Mouse (Mus musculus) large intestine, adult 2 months (tissue): Measurements from ENCODE around the gene Mapt. TPM values are rescaled to one million over a fixed set of nuclear protein-coding genes. Genes with fewer than 3 reads are reported as not detected.
"Not testable (repeated sequence)": the region's sequence is repeated elsewhere in the genome, so short reads cannot be mapped to it uniquely, and the experiment has no call there.

Experiments
- DNase-seq: peaks from one replicate; pipeline ENCODE4 v3.0.0-alpha.2; 2012; ENCODE audit warnings: low read depth, low spot score
- WGBS: fragments of 180-500 bp; shearing (Covaris S2); methylation state at CpG from one replicate; pipeline ENCODE4 v1.1.7; 2018; 5-methylcytosine and 5-hydroxymethylcytosine counted together
- polyA plus RNA-seq: library from polyadenylated mRNA; depleted of rRNA; stranded (reverse); fragments of >200 nt; gene quantifications from 2 replicates; pipeline ENCODE4 v1.2.3, GENCODE M21; 2012

Gene Mapt
- polyA plus RNA-seq, 1 experiment = 2.7 TPM

GRCm38 (mm10) chr11:104232141-104233061 lies 1.2 kb downstream of the Mapt start:
- no peak for DNase-seq
- 1% methylated on average over 72 of the region's 72 CpGs for WGBS

GRCm38 (mm10) chr11:104233101-104233500 lies 1.9 kb downstream of the Mapt start:
- 2% methylated on average over 10 of the region's 10 CpGs for WGBS
- no peak for DNase-seq

DNA sequence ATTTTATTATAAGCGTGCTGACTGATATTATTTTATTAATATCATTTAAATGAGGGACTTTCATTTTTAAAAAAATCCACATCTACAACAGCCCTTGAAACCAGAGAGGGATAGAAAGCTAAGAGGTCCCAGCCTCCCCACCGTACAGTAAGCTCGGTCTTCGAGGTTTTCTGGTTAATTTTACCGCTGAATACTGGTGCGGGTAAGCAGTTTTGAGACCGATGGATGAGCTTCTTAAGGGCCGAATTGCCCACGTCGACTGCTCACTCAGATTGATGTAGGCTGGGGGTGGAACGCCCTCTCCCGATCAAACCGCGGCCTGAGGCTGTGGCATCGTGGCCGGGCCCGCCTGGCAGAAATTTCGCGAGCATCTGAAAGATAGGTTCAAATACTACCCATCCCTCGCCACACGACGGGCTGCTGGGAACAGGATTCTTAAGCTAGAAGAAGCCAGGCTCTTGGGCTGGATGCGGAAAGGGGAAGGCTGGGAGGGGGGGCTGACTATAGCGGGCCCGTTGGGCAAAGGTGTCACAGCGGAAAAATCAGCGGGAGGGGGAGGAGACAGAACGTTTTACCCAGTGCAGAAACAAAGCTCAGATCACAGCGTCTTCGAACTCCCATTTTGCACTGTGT lies 2.5 kb downstream of the Mapt start:
- 7% methylated on average over 30 of the region's 30 CpGs for WGBS
- no peak for DNase-seq

GRCm38 (mm10) chr11:104234680-104235079 lies 3.5 kb downstream of the Mapt start:
- DNase-seq = no peak

GRCm38 (mm10) chr11:104235881-104236280 lies 4.7 kb downstream of the Mapt start:
- 83% methylated on average over 2 of the region's 2 CpGs for WGBS

More at GRCm38 (mm10) chr11:104234680-104235079, 3.5 kb downstream of the Mapt start:
- WGBS = 36% methylated on average over 6 of the region's 6 CpGs

DNA sequence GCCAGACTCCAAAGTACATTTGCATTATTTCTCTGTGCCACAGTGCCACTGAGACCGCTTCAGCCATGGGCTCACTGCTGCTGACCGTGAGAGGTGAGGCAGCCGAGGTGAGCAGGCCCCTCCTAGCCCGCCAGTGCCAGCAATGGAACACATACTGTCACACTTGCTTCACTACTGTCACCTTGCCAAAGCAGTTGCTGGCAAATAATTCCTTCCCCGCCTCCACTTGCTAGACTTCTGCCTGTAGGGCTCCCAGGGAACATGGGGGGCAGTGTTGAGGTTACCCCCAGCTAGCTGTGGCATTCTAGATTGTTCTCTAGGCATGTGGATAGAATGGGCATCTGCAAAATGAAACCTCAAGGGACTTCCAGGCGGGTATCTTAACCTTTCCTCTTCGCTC lies 6.0 kb downstream of the Mapt start:
- 54% methylated on average over 7 of the region's 7 CpGs for WGBS
- no peak for DNase-seq

More at GRCm38 (mm10) chr11:104235881-104236280, 4.7 kb downstream of the Mapt start:
- DNase-seq = no peak

- WGBS = 61% methylated on average over 13 of the region's 13 CpGs
- no peak for DNase-seq
Measured at GRCm38 (mm10) chr11:104237958-104238747, 7.0 kb downstream of the Mapt start.

GRCm38 (mm10) chr11:104245478-104245877 lies 14.3 kb downstream of the Mapt start:
- DNase-seq = not testable (repeated sequence)
- 53% methylated on average over 6 of the region's 6 CpGs for WGBS

- DNase-seq = peak; percentile 50
- WGBS = 6% methylated on average over 6 of the region's 6 CpGs
Measured at GRCm38 (mm10) chr11:104246171-104246694, 15.0 kb downstream of the Mapt start.

GRCm38 (mm10) chr11:104247141-104247717 lies 16.0 kb downstream of the Mapt start:
- WGBS = 62% methylated on average over 6 of the region's 6 CpGs

DNA sequence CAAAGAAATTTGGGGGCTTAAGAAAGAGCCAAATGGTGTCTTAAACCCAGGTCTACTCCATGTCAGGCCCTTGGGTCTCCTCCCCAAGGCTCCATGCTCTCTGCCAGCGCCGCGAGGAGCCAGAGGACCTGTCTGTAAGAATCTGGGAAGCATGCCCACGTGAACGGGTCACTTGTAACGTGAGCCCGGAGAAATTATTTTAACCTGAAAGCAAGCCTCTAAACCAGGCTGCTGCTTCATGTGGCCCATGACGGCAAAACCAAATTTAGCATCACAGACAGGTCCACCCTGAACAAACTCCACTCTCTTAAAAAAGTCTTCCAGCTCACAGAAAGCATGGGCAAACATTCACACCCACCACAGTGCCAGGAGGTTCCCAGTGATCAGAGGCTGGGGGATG lies 18.2 kb downstream of the Mapt start:
- no peak for DNase-seq
- WGBS = 63% methylated on average over 8 of the region's 8 CpGs

More at GRCm38 (mm10) chr11:104247141-104247717, 16.0 kb downstream of the Mapt start:
- DNase-seq = no peak

GRCm38 (mm10) chr11:104251121-104251520 lies 19.9 kb downstream of the Mapt start:
- WGBS = 67% methylated on average over 6 of the region's 6 CpGs
- DNase-seq = no peak

DNA sequence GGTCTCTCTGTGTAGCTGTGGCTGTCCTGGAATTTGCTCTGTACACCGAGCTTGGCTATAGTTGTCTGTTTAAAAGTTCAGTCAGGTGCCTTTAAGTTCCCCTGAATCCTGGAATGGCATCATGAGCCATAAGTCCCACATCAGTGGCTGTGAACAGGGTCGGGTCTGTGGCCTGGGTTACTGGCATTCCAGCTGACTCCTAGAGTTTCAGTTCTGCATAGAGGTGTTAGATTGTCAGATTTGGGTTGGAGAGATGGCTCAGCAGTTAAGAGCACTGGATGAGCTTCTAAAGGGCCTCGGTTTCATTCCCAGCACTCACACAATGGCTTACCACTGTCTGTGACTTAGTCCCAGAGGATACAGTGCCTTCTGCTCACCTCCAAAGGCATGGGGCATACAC lies 20.9 kb downstream of the Mapt start:
- DNase-seq = no peak
- 55% methylated on average over 3 of the region's 3 CpGs for WGBS

DNA sequence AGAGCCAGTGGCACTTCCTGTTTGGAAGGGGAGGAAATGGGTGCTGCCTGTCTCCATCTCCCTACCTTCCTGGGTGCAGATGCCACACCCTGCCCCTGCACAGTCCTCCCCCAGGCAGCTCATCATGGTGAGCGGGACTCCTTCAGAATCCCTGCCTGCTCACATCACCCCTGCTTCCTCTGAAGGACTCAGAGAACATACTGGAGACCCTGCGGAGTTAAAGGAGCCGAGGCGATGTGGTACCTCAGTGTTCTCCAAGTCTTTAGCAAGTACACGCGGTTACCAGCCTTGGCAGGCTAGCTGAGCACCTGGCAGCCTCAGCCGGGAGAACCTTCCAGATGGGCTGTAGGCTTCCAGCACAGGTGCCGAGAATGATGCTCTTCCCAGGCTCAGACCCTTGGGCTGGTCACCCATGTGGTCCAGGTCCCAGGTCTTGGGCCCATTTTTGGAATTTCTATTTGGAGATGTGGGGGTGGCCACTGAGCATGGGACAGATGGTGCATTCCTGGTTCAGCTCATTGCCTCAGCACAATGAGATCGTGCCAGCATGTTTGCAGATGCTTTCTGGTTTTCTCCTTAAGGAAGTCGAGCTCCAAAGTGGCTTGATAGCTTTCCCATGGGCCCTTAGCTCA lies 23.3 kb downstream of the Mapt start:
- 69% methylated on average over 10 of the region's 10 CpGs for WGBS
- no peak for DNase-seq

- WGBS = 81% methylated on average over 2 of the region's 2 CpGs
Measured at GRCm38 (mm10) chr11:104256179-104256578, 25.0 kb downstream of the Mapt start.

DNA sequence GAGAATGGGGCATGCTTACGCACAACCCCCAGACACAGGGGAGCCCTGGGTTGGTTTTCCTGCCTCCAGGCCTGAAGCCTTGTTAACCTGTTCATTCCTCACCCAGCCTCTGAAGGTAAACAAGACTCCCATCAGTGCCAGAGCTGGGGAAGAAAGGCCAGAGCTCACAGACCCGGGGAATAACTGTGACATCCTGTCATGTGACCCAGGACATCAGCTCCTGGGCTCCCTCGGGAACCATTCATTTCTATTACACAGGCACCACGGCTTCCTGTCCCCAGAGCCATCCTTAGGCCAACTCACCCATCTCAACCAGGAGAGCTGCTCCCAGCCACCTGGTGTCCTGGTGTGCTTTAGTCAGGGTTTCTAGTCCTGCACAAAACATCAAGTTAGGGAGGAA lies 27.8 kb downstream of the Mapt start:
- 47% methylated on average over 4 of the region's 4 CpGs for WGBS
- no peak for DNase-seq

More at GRCm38 (mm10) chr11:104256179-104256578, 25.0 kb downstream of the Mapt start:
- no peak for DNase-seq

DNA sequence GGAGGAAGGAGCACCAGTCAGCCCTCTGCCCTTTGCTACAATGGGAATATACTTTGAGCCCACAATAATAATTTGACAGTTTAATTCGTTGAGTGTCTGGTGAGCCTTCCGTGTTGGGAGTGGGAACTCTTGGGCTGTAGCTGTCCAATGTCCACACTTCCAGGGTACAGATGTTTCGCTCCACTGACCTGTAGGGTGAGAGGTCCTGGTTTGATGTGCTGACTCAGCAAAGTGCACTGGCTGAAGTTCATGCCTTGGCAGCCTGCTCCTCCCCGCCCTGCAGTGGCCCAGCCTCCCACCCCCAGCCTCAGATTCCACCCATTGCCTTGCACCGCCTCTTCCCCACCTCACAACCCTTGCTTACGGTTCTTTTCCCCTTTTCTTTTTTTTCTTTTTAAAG lies 33.5 kb downstream of the Mapt start:
- 77% methylated on average over 6 of the region's 6 CpGs for WGBS
- DNase-seq = no peak

GRCm38 (mm10) chr11:104265669-104266068 lies 34.5 kb downstream of the Mapt start:
- no peak for DNase-seq

GRCm38 (mm10) chr11:104267380-104267779 lies 36.2 kb downstream of the Mapt start:
- 80% methylated on average over 11 of the region's 11 CpGs for WGBS

More at GRCm38 (mm10) chr11:104267380-104267779, 36.2 kb downstream of the Mapt start:
- no peak for DNase-seq
